Mouse (Mus musculus): ENCODE data around the gene Rab3ip.

DNA sequence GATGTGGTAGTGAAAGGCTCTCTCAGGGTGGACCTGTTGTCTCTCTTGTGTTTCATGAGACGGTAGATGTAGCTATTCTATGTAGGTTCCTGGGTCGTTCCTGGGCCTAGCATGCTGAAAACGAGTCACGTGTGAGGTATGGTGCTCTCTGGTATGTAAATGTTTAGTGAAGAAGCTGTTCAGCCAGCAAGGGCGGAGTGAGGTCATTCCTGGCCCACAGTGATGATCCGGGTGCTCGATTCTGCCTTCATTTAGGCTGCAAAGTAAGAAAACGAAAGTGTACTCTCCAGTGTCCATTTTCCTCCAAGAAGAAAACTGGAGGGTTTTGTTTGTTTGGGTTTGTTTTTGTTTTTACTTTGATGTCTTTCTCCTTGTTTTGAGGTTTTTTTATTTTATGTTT, 43.4 kb upstream of the Rab3ip start:
- TF ChIP-seq POLR2A (IDR thresholded peaks at IDR 0.05; ENCODE audit: control insufficient read depth, extremely low read depth, insufficient read depth, low read length, poor library complexity) (no peak), CTCF (IDR thresholded peaks at IDR 0.05; ENCODE audit: borderline replicate concordance, control insufficient read depth, extremely low read depth, insufficient read depth, low read length, poor library complexity) (no peak)
